Mouse (Mus musculus) cerebellum, adult 18-20 months (tissue): Measurements from ENCODE around the gene Gypa.

ENCODE experiments used
- DNase-seq, 2 experiments: peaks; one replicate each; pipeline ENCODE4 v3.0.0; 2021

Gene Gypa

GRCm38 (mm10) chr8:80550436-80550835 is 56.9 kb downstream of the Gypa start:
- no peak for DNase-seq

- DNase-seq, result no peak
Measured at GRCm38 (mm10) chr8:80551303-80551702, 57.7 kb downstream of the Gypa start.

GRCm38 (mm10) chr8:80554991-80555390 is 61.4 kb downstream of the Gypa start:
- DNase-seq, result no peak
